Mouse (Mus musculus) brain, embryonic 18.5 days (tissue): ENCODE measurements around the gene Polr2l.

Experiments used
- DNase-seq: peaks from one replicate; pipeline ENCODE4 v3.0.0-alpha.2; 2012; ENCODE audit warnings: low read depth, low spot score

The Polr2l gene

DNA sequence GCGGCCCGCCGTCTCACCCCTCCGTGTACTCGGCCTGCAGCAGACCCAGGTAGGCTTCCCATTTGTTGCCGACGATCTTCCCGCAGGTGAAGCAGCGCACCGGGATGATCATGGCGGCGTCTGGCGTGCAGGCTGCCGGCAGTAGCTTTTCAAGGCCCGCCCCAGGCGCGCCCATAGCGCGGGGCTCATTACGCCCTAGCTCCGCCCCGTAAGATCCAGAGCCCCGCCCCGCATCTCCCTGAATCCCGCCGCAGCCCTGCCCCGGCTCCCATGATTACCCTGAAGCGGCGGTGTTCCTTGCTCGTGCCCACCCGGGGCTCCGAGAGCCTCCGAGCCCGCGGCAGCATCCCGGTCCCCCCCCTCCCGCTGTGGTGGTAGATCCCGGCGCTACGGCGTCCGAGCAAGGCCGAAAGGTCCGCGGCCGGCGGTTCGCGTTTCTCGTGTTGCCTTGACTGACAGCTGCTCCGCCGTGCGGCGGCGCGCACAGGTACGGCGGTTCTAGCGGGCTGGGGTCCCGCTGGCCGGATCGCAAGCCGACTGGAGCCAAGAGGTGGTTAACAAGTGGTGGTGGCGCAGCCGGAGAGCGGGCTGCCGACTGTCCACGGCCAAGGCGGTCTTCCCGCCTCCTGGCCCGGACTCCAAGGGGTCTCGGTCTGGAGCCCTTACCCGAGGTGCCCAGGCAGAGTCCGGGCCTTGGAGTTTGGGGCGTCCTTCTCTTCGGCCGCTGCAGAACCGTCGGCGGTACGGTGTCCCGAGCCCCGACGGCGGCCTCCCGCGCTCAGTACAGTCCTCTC, at the start of gene Polr2l, which contains the start of gene Tspan4:
TSS of gene Polr2l (minus strand) at position 122 of the 794 bp plus-strand sequence.
TSS of gene Tspan4 (plus strand) at position 230 of the 794 bp plus-strand sequence.
- peak; percentile 71 for DNase-seq

- no peak for DNase-seq
Measured at GRCm38 (mm10) chr7:141524271-141524670, 49.3 kb upstream of the Polr2l start.

DNA sequence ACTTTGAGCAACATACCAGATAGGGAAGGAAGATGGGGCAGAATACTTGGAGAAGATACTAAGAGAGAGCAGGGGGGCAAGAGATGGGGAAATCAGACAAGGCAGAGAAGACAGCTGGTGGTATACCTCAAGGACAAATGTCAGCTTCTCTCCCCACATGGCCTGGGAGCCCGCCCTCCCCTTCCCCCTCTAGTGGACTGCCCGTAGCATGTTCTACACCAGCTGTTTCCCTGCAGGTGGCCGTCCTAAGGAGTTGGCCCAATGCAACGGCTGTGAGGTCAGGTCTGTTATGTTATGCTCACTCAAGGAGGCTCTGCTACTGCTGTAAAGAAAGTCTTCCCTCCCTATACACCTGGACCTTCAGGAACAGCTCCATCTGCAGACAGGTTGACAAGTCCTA, 48.1 kb upstream of the Polr2l start:
- DNase-seq: no peak

GRCm38 (mm10) chr7:141519795-141520194, 44.9 kb upstream of the Polr2l start:
- DNase-seq: no peak

- no peak for DNase-seq
Measured at GRCm38 (mm10) chr7:141518926-141519325, 44.0 kb upstream of the Polr2l start.

DNA sequence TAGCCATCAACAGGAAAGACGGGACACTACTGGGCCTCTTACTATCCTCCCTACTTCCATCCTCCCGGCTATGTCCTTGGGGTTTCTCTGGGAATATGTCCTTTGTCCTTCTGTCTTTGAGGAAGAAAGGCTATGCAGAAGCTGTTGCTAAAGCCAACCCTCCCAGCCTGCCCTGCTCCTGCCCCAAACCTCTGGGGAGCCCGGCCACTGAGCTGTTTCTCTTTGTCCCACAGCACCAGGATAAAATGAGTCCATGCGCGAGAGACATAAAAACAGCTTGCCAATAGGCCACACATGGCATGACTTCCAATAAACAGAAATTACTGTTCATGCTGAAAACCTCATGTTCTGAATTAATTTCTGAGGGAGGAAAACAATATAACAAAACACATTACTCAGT, 43.4 kb upstream of the Polr2l start:
- DNase-seq: no peak

- DNase-seq: no peak
Measured at GRCm38 (mm10) chr7:141517638-141518037, 42.7 kb upstream of the Polr2l start.

DNA sequence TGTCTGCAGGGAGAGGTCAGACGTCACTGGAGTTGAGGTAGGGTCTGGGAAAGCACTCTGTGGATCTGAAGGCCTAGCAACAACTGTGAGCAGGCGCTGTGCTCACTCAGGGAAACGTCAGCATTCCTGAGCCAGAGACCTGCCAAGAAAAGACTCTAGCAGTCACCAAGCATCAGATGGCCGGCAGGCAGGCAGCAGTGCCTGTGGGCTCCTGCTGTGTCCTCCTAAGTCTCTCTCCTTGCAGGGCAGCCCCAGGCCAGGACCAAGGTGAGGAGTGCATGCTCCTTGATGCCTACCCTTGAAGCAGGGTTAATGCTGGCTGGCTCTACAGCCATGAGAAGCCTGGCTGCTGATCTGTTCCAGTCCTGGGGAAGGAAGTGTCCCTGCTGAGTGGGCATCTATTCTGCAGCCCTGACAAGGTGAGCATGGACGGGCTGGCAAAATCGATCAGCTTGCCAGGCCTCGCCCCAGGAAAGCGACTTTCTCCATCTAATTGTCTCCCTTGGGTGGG, 35.8 kb upstream of the Polr2l start:
- no peak for DNase-seq

DNA sequence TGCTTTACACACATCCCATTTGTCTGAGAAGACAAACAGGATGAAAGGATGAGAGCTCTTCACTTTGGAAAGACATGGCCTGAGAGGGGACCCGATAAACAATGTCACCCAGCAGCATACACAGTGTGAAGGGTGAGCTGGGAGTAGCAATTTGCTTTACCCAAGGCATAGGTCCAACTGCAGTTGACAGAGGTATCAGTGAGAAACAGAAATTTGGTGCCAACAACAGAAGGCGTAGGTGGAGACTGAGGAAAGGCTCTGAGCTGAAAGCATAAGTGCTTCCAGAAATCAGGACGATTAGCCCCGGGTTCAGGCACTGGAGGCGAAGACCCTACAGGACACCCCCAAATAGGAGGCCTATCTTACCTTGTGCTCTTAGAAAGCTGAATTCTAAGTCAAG, 35.3 kb upstream of the Polr2l start:
- DNase-seq: no peak

DNA sequence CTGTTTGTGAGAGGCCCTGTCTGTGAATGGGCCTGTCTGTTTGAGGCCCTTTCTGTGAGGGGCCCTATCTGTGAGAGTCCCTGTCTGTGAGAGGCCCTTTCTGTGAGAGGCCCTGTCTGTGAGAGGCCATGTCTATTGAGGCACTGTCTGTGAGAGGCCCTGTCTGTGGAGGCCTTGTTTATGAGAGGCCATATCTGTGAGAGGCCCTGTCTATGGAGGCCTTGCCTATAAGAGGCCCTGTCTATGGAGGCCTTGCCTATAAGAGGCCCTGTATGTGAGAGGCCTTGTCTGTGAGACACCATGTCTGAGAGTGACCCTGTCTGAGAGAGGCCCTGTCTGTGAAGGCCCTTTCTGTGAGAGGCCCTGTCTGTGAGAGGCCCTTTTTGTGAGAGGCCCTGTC, 33.2 kb upstream of the Polr2l start:
- DNase-seq: no peak

DNA sequence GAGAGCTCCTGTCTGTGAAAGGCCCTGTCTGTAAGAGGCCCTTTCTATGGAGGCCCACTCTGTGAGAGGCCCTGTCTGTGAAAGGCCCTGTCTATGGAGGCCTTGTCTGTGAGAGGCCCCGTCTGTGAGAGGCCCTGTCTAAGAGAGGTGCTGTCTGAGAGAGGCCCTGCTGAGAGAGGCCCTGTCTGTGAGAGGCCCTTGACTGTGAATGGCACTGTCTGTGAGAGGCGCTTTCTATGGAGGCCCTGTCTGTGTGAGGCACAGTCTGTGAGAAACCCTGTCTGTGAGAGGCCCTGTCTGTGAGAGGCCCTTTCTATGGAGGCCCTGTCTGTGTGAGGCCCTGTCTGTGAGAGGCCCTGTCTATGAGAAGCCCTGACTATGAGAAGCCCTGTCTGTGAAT, 31.3 kb upstream of the Polr2l start:
- no peak for DNase-seq

- DNase-seq: no peak
Measured at GRCm38 (mm10) chr7:141502556-141502905, 27.6 kb upstream of the Polr2l start.

- DNase-seq: no peak
Measured at GRCm38 (mm10) chr7:141501820-141502555, 27.1 kb upstream of the Polr2l start.

DNA sequence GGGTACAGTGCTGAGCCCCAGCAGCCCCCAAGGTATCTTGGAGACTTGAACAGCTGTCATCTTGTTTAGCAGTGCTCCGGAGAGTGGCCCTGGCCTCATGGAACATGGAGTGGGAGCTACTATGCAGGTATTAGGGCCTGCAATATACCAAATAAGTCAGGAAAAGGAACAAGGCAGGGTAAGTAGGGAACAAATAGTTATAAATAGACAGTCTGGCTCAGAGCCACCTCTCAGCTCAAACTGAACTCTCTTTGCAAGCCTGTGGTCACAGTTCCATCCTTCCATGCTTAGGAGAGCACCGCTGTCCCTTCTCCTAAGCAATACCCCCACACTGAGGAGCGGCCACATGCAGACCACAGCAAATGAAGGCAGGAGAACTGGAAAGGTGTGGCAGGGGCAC, 22.7 kb upstream of the Polr2l start:
- no peak for DNase-seq

GRCm38 (mm10) chr7:141495940-141496339, 21.0 kb upstream of the Polr2l start:
- DNase-seq: no peak

DNA sequence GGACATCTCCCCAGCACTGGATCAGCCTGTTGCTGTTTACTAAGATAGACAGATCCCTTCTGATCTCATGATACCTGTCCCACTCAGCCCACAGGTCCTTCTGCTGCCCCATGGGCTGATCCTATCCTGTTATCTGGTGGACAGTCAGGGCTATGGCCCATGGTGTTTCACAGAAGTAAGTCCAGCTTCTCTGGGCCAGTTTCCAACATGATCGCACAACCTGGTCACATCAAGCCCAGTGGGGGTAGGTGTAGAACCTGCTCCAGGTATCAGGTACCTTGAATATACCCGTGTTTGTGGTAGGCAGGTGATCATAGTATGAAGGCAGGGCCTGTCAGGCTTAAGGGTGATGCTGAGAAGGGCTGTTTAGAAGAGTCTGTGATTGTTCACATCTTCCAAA, 20.4 kb upstream of the Polr2l start:
- DNase-seq: no peak

- no peak for DNase-seq
Measured at GRCm38 (mm10) chr7:141493729-141494128, 18.8 kb upstream of the Polr2l start.

- DNase-seq: no peak
Measured at GRCm38 (mm10) chr7:141492738-141493137, 17.8 kb upstream of the Polr2l start.

- no peak for DNase-seq
Measured at GRCm38 (mm10) chr7:141491151-141491550, 16.2 kb upstream of the Polr2l start.

GRCm38 (mm10) chr7:141487141-141487540, 12.2 kb upstream of the Polr2l start:
- DNase-seq: no peak

DNA sequence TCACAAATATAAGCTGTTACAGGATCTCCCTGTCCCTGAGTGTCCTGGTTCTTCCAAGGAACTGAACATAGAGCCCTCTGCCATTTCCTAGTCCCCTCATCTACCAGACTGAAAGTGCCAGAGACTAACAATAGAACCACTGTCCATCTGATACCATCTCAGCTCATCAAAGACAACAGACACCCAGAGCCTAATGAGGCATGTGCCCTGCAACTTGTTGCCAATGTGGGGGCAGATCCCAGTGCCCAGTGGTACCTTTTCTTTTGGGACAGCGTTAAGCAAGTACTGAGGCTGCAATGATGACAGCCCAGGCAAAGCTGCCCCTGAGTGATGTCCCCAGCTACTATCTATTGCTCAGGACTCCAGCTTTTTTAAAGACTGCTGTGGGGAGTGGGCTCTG, 11.3 kb upstream of the Polr2l start:
- no peak for DNase-seq

GRCm38 (mm10) chr7:141485606-141486005, 10.7 kb upstream of the Polr2l start:
- no peak for DNase-seq

DNA sequence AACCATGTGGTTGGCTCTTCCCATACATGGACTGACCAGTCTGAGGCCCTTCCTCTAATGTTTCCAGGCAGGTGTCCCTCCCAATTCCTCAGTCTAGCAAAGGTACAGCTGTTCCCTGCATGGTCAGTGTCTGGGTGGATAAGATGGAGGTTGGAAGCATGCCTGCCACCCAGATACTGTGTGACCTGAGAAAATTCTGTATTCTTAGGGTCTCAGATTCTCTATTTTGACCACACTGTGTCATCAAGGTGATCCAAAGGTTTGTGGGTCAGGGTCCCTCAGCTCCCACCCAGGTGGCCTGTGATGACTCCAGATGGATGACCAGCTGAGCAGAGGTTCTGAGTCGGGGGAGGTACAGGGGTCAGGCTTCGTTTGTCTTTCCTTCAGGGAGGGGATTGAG, 10.3 kb upstream of the Polr2l start:
- DNase-seq: no peak
